Mouse (Mus musculus) spleen, adult 2 months (tissue): ENCODE results near the gene Acvr1c.

Source experiments
- CTCF ChIP-seq: fragments of 200-500 bp; IDR thresholded peaks from 2 replicates; pipeline ENCODE4 v1.5.1; 2011; ENCODE audit warnings: mild to moderate bottlenecking, inconsistent platforms; ENCODE audit not compliant: insufficient read depth, insufficient read length, insufficient replicate concordance; ENCODE audit errors: extremely low read depth
- POLR2A ChIP-seq: fragments of 200-500 bp; IDR thresholded peaks from 2 replicates; pipeline ENCODE4 v1.6.1; 2011; ENCODE audit warnings: low read depth, low read length, inconsistent platforms

- no peak for TF ChIP-seq CTCF
- TF ChIP-seq POLR2A = no peak
Observed at GRCm38 (mm10) chr2:58323274-58323673, 34.4 kb downstream of the Acvr1c start.
